Mouse (Mus musculus) ZHBTc4 (cell line): ENCODE measurements at regions not wholly inside any gene's neighbourhood (a gene's known extent, or its start where the extent isn't known, plus 50 kb on each side); places are given as distances from the start of the nearest gene placed in this dataset.

Experiments used
- DNase-seq: peaks from one replicate; pipeline ENCODE4 v3.0.0-alpha.2; 2011; ENCODE audit warnings: low read depth, low spot score

- no peak for DNase-seq
These were observed 99.6 kb upstream of the 2610301B20Rik start for GRCm38 (mm10) chr4:10774557-10775215.

- no peak for DNase-seq
These were observed 87.6 kb upstream of the 2610301B20Rik start for GRCm38 (mm10) chr4:10786701-10787100.

GRCm38 (mm10) chr4:10788306-10788705, 86.0 kb upstream of the 2610301B20Rik start:
- DNase-seq, result no peak

GRCm38 (mm10) chr4:10789141-10789540, 85.2 kb upstream of the 2610301B20Rik start:
- no peak for DNase-seq

- no peak for DNase-seq
These were observed 81.7 kb upstream of the 2610301B20Rik start for GRCm38 (mm10) chr4:10792628-10793027.

- no peak for DNase-seq
These were observed 79.8 kb upstream of the 2610301B20Rik start for GRCm38 (mm10) chr4:10794471-10794870.

- no peak for DNase-seq
These were observed 73.3 kb upstream of the 2610301B20Rik start for GRCm38 (mm10) chr4:10800780-10801553.

- peak; percentile 18 for DNase-seq
These were observed 69.6 kb upstream of the 2610301B20Rik start for GRCm38 (mm10) chr4:10804735-10805134.

GRCm38 (mm10) chr4:10807260-10807659, 67.0 kb upstream of the 2610301B20Rik start:
- DNase-seq, result no peak

GRCm38 (mm10) chr4:10812931-10813330, 61.4 kb upstream of the 2610301B20Rik start:
- no peak for DNase-seq
